Mouse (Mus musculus): Measurements from ENCODE around the gene Zcchc13.
"Not testable (repeated sequence)": the region's sequence is repeated elsewhere in the genome, so short reads cannot be mapped to it uniquely, and the experiment has no call there.

Gene Zcchc13

DNA sequence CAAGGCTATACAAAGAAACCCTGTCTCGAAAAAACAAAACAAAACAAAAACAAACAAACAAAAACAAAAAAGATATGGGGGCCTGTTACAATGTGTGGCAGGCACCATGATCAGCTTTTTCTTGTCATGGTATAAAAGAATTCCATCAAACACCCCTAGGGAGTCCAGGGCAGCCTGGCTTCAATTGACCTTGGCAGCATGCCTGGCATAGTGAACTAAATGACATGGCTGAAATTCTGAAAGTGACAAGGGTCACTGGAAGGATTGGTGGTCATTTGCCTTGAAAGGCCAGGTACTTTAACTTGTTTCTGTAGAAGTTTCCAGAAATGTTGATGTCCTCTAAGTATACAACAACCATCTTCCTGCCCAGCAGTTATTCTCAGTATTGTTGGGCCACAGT is 13.9 kb downstream of the Zcchc13 start:
- ATAC-seq (ENCODE audit: low TSS enrichment) = no peak

GRCm38 (mm10) chrX:103652048-103652447 is 21.7 kb downstream of the Zcchc13 start:
- no peak for ATAC-seq (ENCODE audit: low TSS enrichment)

DNA sequence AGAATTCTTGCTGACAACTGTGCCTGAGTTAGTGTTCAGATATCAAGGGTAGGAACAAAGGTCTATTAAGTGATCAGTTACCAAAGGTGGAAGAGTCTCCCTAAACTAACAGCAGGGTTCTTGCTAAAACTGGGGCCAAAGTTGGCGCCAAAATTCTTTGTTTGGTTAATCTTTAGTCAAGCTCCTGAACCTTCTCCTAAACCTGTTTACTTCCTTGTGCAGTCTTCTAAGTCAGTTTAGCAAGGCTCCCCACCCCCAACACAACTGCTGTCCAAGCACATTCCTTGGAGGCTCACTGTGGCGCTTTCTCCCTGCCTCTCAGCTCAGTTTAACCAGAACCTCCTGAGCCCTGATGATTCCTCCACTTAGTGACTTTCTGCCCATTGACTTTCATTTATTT is 22.6 kb downstream of the Zcchc13 start:
- no peak for ATAC-seq (ENCODE audit: low TSS enrichment)

- ATAC-seq (ENCODE audit: low TSS enrichment) = peak; percentile 72; the same call in 1 of the 2 replicates
Measured at GRCm38 (mm10) chrX:103658985-103659384, 28.6 kb downstream of the Zcchc13 start.

- not testable (repeated sequence) for ATAC-seq (ENCODE audit: low TSS enrichment)
Measured at GRCm38 (mm10) chrX:103664445-103664844, 34.1 kb downstream of the Zcchc13 start.

DNA sequence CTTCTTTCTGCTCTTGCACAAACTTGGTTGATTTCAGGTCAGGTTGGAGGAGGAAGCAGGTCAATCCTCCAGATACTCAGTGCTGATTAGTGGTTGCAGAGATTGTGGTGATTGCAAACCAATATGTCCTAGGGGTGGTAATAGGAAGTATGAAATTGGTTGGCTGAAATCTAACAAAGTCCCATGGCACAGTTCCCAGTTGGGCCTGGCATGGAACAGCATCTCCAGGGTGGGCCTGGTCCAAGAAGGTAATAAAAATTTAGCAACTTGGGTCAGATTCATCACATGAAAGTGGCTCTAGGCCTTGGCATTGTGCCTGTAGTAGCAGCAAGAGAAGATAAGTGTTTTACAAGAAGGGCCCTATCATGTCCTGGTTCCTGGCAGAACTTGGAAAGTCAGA is 39.9 kb downstream of the Zcchc13 start:
- ATAC-seq (ENCODE audit: low TSS enrichment) = no peak

- ATAC-seq (ENCODE audit: low TSS enrichment) = no peak
Measured at GRCm38 (mm10) chrX:103673761-103674160, 43.4 kb downstream of the Zcchc13 start.

- ATAC-seq (ENCODE audit: low TSS enrichment) = peak; percentile 59
Measured at GRCm38 (mm10) chrX:103674674-103675073, 44.3 kb downstream of the Zcchc13 start.
